Mouse (Mus musculus) MEL (cell line): Measurements from ENCODE around the gene Baz2a. TPM values are rescaled to one million over a fixed set of nuclear protein-coding genes. Genes with fewer than 3 reads are reported as not detected.

Experiments
- DNase-seq: peaks from one replicate; pipeline ENCODE4 v3.0.0; 2011; ENCODE audit warnings: low read depth, low spot score
- H3K27ac ChIP-seq: 2 replicates; pipeline ENCODE4 v1.5.1; 2012; ENCODE audit warnings: low read depth, mild to moderate bottlenecking, control low read depth, low read length, moderate library complexity; ENCODE audit not compliant: control insufficient read depth
- H3K27me3 ChIP-seq, 2 experiments: fragments of 150-350 bp in 1 of 2; sonication (generic) in 1 of 2; 2 replicates each; pipeline ENCODE4 v1.6.1; 2012; ENCODE audit warnings: low read length in 2 of 2, mild to moderate bottlenecking in 2 of 2, improper control_type of control experiment in 1 of 2, moderate library complexity in 1 of 2; ENCODE audit not compliant: insufficient read depth in 2 of 2, control insufficient read depth in 1 of 2
- H3K36me3 ChIP-seq, 2 experiments: 2 replicates each; pipeline ENCODE4 v1.6.1; 2012 to 2014; ENCODE audit warnings: low read length in 2 of 2, improper control_type of control experiment in 1 of 2, inconsistent platforms in 1 of 2, mild to moderate bottlenecking in 1 of 2; ENCODE audit not compliant: insufficient read depth in 2 of 2, control insufficient read depth in 1 of 2
- H3K4me1 ChIP-seq, 2 experiments: fragments of 150-350 bp in 1 of 2; sonication (generic) in 1 of 2; 2 replicates each; pipeline ENCODE4 v1.6.1; 2012; ENCODE audit warnings: low read length in 2 of 2, improper control_type of control experiment in 1 of 2, mild to moderate bottlenecking in 1 of 2; ENCODE audit not compliant: insufficient read depth in 2 of 2, control insufficient read depth in 1 of 2
- H3K4me3 ChIP-seq, 2 experiments: fragments of 150-350 bp in 1 of 2; sonication (generic) in 1 of 2; 2 replicates each; pipeline ENCODE4 v1.5.1; 2012; ENCODE audit warnings: low read depth in 2 of 2, low read length in 2 of 2, mild to moderate bottlenecking in 2 of 2, moderate library complexity in 2 of 2, control low read depth in 1 of 2, improper control_type of control experiment in 1 of 2; ENCODE audit not compliant: control insufficient read depth in 1 of 2, insufficient read depth in 1 of 2
- H3K79me2 ChIP-seq: 2 replicates; pipeline ENCODE4 v1.6.1; 2012; ENCODE audit warnings: mild to moderate bottlenecking, low read length, moderate library complexity; ENCODE audit not compliant: control insufficient read depth, poor library complexity, insufficient read depth
- H3K9ac ChIP-seq: 2 replicates; pipeline ENCODE4 v1.6.1; 2012; ENCODE audit warnings: low read depth, mild to moderate bottlenecking, control low read depth, low read length, moderate library complexity; ENCODE audit not compliant: control insufficient read depth, poor library complexity, severe bottlenecking
- H3K9me3 ChIP-seq: fragments of 150-350 bp; sonication (generic); replicated peaks from 2 replicates; pipeline ENCODE4 v1.6.1; 2012; ENCODE audit warnings: mild to moderate bottlenecking, low read length, improper control_type of control experiment, moderate library complexity; ENCODE audit not compliant: insufficient read depth
- GATA1 ChIP-seq: IDR thresholded peaks from 2 replicates; pipeline ENCODE4 v1.6.1; 2011; ENCODE audit warnings: low read depth, low read length, improper control_type of control experiment
- HCFC1 ChIP-seq: IDR thresholded peaks from 2 replicates; pipeline ENCODE4 v1.6.1; 2012; ENCODE audit warnings: low read depth, mild to moderate bottlenecking, inconsistent platforms, low read length, improper control_type of control experiment, moderate library complexity
- MAFK ChIP-seq: IDR thresholded peaks from 2 replicates; pipeline ENCODE4 v1.6.1; 2011; ENCODE audit warnings: low read depth, mild to moderate bottlenecking, low read length, improper control_type of control experiment, borderline replicate concordance
- MAZ ChIP-seq: IDR thresholded peaks from 2 replicates; pipeline ENCODE4 v1.6.1; 2012; ENCODE audit warnings: low read depth, mild to moderate bottlenecking, inconsistent platforms, low read length, improper control_type of control experiment
- MYB ChIP-seq: IDR thresholded peaks from 2 replicates; pipeline ENCODE4 v1.6.1; 2011; ENCODE audit warnings: mild to moderate bottlenecking, low read depth, low read length, improper control_type of control experiment
- MYC ChIP-seq: IDR thresholded peaks from 2 replicates; pipeline ENCODE4 v1.6.1; 2011; ENCODE audit warnings: low read depth, mild to moderate bottlenecking, low read length, improper control_type of control experiment, moderate library complexity
- NRF1 ChIP-seq: IDR thresholded peaks from 2 replicates; pipeline ENCODE4 v1.6.1; 2014; ENCODE audit warnings: low read depth, mild to moderate bottlenecking, inconsistent platforms, low read length, improper control_type of control experiment, moderate library complexity; ENCODE audit not compliant: poor library complexity, insufficient read depth, severe bottlenecking
- POLR2A ChIP-seq, 2 experiments: IDR thresholded peaks; 2 replicates each; pipeline ENCODE4 v1.6.1; 2011 to 2012; ENCODE audit warnings: low read length in 2 of 2, mild to moderate bottlenecking in 2 of 2, control low read depth in 1 of 2, improper control_type of control experiment in 1 of 2, low read depth in 1 of 2, moderate library complexity in 1 of 2; ENCODE audit not compliant: control insufficient read depth in 1 of 2, insufficient read depth in 1 of 2, poor library complexity in 1 of 2
- POLR2AphosphoS5 ChIP-seq: IDR thresholded peaks from 2 replicates; pipeline ENCODE4 v1.6.1; 2012; ENCODE audit warnings: low read depth, borderline replicate concordance, mild to moderate bottlenecking, inconsistent platforms, low read length, moderate library complexity, mixed read lengths
- RAD21 ChIP-seq: IDR thresholded peaks from 2 replicates; pipeline ENCODE4 v1.6.1; 2011; ENCODE audit warnings: mild to moderate bottlenecking, low read depth, low read length, improper control_type of control experiment
- RCOR1 ChIP-seq: IDR thresholded peaks from 2 replicates; pipeline ENCODE4 v1.6.1; 2012; ENCODE audit warnings: low read depth, mild to moderate bottlenecking, inconsistent platforms, low read length, improper control_type of control experiment
- SIN3A ChIP-seq: IDR thresholded peaks from 2 replicates; pipeline ENCODE4 v1.6.1; 2012; ENCODE audit warnings: low read length, improper control_type of control experiment, inconsistent platforms
- SMC3 ChIP-seq: IDR thresholded peaks from 2 replicates; pipeline ENCODE4 v1.6.1; 2011; ENCODE audit warnings: low read depth, low read length, improper control_type of control experiment
- TAL1 ChIP-seq: IDR thresholded peaks from 2 replicates; pipeline ENCODE4 v1.6.1; 2012; ENCODE audit warnings: mild to moderate bottlenecking, inconsistent platforms, low read length, moderate library complexity, mixed read lengths
- TBP ChIP-seq: IDR thresholded peaks from 2 replicates; pipeline ENCODE4 v1.8.0; 2011; ENCODE audit warnings: low read depth, low read length, improper control_type of control experiment
- TCF12 ChIP-seq: IDR thresholded peaks from 2 replicates; pipeline ENCODE4 v1.6.1; 2014; ENCODE audit warnings: low read depth, mild to moderate bottlenecking, inconsistent platforms, low read length, improper control_type of control experiment, moderate library complexity
- UBTF ChIP-seq: IDR thresholded peaks from 2 replicates; pipeline ENCODE4 v1.6.1; 2012; ENCODE audit warnings: low read depth, mild to moderate bottlenecking, inconsistent platforms, low read length, improper control_type of control experiment, moderate library complexity, borderline replicate concordance; ENCODE audit not compliant: insufficient read depth
- ZKSCAN1 ChIP-seq: IDR thresholded peaks from 2 replicates; pipeline ENCODE4 v1.6.1; 2012; ENCODE audit warnings: low read depth, mild to moderate bottlenecking, inconsistent platforms, low read length, improper control_type of control experiment, moderate library complexity
- ZMIZ1 ChIP-seq: IDR thresholded peaks from 2 replicates; pipeline ENCODE4 v1.6.1; 2012; ENCODE audit warnings: low read depth, mild to moderate bottlenecking, inconsistent platforms, low read length, improper control_type of control experiment, moderate library complexity
- polyA plus RNA-seq, 2 experiments: library from polyadenylated mRNA; stranded (reverse) in 1 of 2; unstranded in 1 of 2; fragments of >175 nt in 1 of 2; fragments of >200 nt in 1 of 2; gene quantifications; 2 replicates each; pipeline versions ENCODE4 v1.2.1 to v1.2.4; 2012; ENCODE audit warnings: low replicate concordance in 2 of 2, low read depth in 1 of 2; ENCODE audit not compliant: insufficient read length in 2 of 2, insufficient read depth in 1 of 2, missing spikeins in 1 of 2
- total RNA-seq: library from RNA; depleted of rRNA; stranded (reverse); fragments of 300-350 nt; gene quantifications from 2 replicates; pipeline ENCODE4 v1.2.3, GENCODE M21; 2012

Baz2a gene
- total and polyA plus RNA-seq, 3 experiments = 5.5 to 46.0 (median 33.8) TPM

DNA sequence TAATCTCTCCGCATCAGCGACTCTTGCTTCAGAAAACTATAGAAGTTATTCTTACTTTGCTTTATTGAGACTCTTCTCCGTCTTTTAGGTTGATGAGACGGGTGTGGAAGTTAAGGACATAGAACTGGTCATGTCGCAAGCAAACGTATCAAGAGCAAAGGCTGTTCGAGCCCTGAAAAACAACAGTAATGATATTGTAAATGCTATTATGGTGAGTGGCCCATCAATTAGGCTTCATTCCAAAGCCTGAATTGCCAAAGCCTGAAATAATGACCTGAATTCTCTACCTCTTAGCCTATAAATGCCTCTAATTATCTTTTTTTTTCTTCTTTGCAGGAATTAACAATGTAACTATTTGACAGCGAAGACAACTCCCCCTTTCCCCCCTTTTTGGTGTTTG is 43.2 kb upstream of the Baz2a start:
- Histone ChIP-seq H3K27ac (no peak overlapping the region), H3K36me3 (peaks cover 8 to 33% of the 10 kb centered on the region in 2 experiments), H3K4me3 (no peak overlapping the region), H3K4me1 (peaks cover 0 to 3% of the 10 kb centered on the region in 2 experiments; a peak in 1 of 4 replicates), H3K27me3 (no peaks in the 10 kb centered on the region), H3K9ac (no peak overlapping the region), H3K9me3 (no peaks in the 10 kb centered on the region), H3K79me2 (peaks cover 9% of the 10 kb centered on the region)
- DNase-seq = no peak
- no peak for TF ChIP-seq TCF12
- no peak for TF ChIP-seq RCOR1
- no peak for TF ChIP-seq UBTF
- no peak for TF ChIP-seq MAFK
- no peak for TF ChIP-seq GATA1
- TF ChIP-seq MYC = no peak
- no peak for TF ChIP-seq TBP
- no peak for TF ChIP-seq POLR2AphosphoS5

DNA sequence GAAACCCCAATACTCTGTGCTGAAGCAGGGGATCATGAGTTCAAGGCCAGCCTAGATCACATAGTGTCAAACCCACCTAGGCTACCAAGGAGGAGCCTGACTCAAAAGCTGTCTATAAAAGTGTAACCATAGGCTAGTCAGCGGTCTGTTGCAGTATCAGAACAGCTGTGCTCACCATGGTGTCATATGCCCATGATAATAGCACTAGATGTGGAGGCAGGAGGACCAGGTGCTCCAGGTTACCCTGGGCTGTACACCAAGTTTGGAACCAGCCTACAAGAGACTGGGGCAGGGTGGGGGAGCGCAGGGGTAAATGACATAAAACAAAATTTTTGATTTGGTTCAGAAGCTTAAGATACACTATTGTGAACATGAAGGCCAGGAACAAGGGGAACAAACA is 41.6 kb upstream of the Baz2a start:
- Histone ChIP-seq H3K4me1 (no peaks in the 10 kb centered on the region), H3K79me2 (peaks cover under 1% of the 10 kb centered on the region; the same call in 1 of the 2 replicates), H3K9ac (no peak overlapping the region), H3K36me3 (peaks cover 5 to 23% of the 10 kb centered on the region in 2 experiments)
- DNase-seq = no peak
- TF ChIP-seq MAFK (no peak), TAL1 (no peak), NRF1 (no peak), TBP (0 out of 2 replicates have a peak, but pooled peaks have one; percentile 13), UBTF (no peak), ZKSCAN1 (no peak), MAZ (no peak), SMC3 (no peak), RAD21 (no peak), RCOR1 (no peak), MYB (no peak), POLR2A (IDR thresholded peaks at IDR 0.05; ENCODE audit: control insufficient read depth in 1 of 2, insufficient read depth in 1 of 2, low read depth in 1 of 2, low read length in 2 of 2, poor library complexity in 1 of 2) (peak in 1 of 2 experiments; percentile 60; a peak in 2 of 4 replicates), ZMIZ1 (peak; percentile 44; the same call in 1 of the 2 replicates), SIN3A (no peak), HCFC1 (no peak)
- TF ChIP-seq, all 39 proteins: peak for 3
- no peak overlapping the region for H3K27ac ChIP-seq
- H3K4me3 ChIP-seq = no peak overlapping the region
- H3K27me3 ChIP-seq = no peaks in the 10 kb centered on the region
- H3K9me3 ChIP-seq = no peaks in the 10 kb centered on the region
